Mouse (Mus musculus) CD4-positive naive resting alpha-beta T cell, adult 76 days (primary cell): ENCODE data around the gene Olfr1440. TPM values are rescaled to one million over a fixed set of nuclear protein-coding genes. Genes with fewer than 3 reads are reported as not detected.

Experiments used
- total RNA-seq: library from RNA; stranded (reverse); gene quantifications from one replicate; pipeline ENCODE4 v1.2.4, GENCODE M21; 2023

Gene Olfr1440
- not detected for total RNA-seq

DNA sequence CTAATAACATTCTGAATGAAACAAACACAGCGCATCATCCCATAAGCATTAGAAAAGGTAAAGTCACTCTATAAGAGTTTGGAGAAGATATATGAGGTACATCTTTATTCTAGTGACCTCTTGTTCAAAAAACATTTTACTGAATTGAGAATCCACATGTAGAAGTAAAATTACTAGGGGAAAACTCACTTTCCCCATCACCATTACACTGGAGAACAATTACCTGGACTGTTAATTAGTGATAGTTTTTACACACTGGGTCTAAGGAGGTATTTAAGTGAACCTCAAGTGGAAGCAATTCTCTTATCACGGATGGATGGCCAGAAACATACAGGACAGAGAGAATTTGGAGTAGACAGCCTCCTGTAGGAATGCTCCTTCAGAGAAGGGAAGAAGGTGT lies at the start of gene Olfr1440:
Gene Olfr1440 (plus strand): TSS at position 301 of the 400 bp plus-strand sequence.

DNA sequence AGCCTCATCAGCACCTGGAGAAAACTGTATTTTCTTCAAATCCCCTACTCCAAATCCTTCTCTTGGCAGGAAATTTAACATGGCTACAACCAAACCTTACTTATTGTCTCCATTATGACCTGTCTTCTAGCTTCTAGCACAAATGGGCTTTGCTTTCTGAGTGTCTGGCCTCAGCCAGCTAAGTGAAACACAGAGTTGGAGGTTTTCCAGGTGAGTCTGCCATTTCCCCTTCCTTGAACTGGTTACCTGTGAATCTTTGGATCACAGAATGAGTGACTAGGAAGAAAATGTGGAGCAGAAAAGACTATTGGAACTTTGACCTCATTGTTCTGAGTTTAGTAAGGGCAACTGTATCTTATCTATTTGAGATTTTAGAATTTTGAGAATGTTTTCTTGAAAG lies 30.3 kb downstream of the Olfr1440 start, which contains the start of gene Olfr1441:
Gene Olfr1441 (plus strand): TSS at position 73 of the 400 bp plus-strand sequence.

DNA sequence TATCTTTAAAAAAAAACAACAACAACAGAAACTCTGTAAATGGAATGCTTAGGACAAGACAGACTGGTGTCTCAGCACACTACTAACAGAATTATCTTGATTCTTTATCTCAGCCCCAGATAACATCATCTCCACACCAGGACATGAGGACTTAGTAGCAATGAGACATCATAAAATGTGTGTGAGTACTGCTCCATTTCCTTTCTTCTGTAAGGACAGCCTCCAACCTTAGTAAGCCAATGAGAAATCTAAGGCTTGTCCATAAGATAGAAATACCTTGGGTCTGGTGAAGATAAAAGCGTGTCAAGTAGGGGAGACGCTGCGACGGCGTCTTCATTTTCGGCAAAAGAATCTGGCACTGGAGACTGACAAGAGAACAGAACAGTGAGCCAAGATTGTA lies 40.5 kb downstream of the Olfr1440 start, which contains the start of gene Pfpl:
Gene Pfpl (plus strand): TSS at position 301 of the 400 bp plus-strand sequence.

Other genes starting within 250 kb of the Olfr1440 start
- not detected for gene Olfr1555-ps1, start 217.2 kb upstream of the Olfr1440 start, total RNA-seq
- gene Olfr1431, start 186.6 kb upstream of the Olfr1440 start, total RNA-seq, result not detected
- gene Olfr1432, start 154.7 kb upstream of the Olfr1440 start, total RNA-seq, result not detected
- gene Olfr262, start 145.6 kb upstream of the Olfr1440 start, total RNA-seq, result not detected
- gene Olfr235, start 126.2 kb upstream of the Olfr1440 start, total RNA-seq, result not detected
- gene Olfr1434, start 107.4 kb upstream of the Olfr1440 start, total RNA-seq, result not detected
- not detected for gene Olfr1436, start 88.1 kb upstream of the Olfr1440 start, total RNA-seq
- not detected for gene Olfr1437, start 62.2 kb upstream of the Olfr1440 start, total RNA-seq
- not detected for gene Olfr1438-ps1, start 51.4 kb upstream of the Olfr1440 start, total RNA-seq
- not detected for gene Olfr1441, start 30.2 kb downstream of the Olfr1440 start, total RNA-seq
- not detected for gene Pfpl, start 40.6 kb downstream of the Olfr1440 start, total RNA-seq
- 18.6 TPM for gene Mpeg1, start 73.5 kb downstream of the Olfr1440 start, total RNA-seq
- 10.3 TPM for gene Dtx4, start 114.2 kb downstream of the Olfr1440 start, total RNA-seq
- 13.8 TPM for gene Fam111a, start 158.5 kb downstream of the Olfr1440 start, total RNA-seq
- gene Gm4952, start 212.7 kb downstream of the Olfr1440 start, total RNA-seq, result not detected
- gene Glyat, start 246.0 kb downstream of the Olfr1440 start, total RNA-seq, result not detected